Mouse (Mus musculus) forelimb bud, embryonic 11.5 days (tissue): ENCODE data around the gene Capzb.

ENCODE experiments used
- DNase-seq: peaks from one replicate; pipeline ENCODE4 v3.0.0-alpha.2; 2012; ENCODE audit warnings: low read depth, low spot score

Gene Capzb

DNA sequence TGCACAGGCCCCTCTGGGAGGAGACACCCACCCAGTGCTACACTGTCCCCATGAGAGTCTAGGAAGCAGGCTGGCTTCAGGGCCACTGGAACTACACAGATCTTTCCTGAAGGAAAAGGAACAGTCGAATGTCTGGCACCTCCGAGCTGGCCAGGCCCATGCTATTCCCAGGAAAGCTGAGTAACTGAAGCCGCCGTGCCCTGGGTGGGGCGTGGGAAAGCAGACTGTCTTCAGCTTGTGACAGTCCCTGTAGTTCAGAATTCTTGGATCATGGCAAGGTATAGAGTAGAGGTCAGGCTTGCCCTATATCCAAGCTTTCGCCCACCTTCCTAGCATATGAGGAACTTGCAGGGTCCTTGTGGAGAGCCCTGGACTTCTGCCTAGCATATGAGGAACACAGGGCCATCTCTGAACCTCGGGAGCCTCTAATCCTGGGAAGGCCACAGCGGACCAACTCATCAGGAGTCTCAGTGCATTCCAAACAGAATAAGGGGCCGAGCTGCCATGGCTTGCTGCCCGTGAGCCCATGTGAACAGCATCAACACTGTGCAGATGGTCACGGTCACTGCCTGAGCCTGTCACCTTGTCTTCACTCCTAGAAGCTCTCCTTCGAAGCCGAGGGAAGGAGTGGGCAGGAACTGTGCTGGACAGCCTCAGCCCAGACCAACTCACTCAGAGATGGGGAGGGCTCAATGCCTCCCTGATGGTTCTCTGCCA is 73.2 kb downstream of the Capzb start:
- no peak for DNase-seq

DNA sequence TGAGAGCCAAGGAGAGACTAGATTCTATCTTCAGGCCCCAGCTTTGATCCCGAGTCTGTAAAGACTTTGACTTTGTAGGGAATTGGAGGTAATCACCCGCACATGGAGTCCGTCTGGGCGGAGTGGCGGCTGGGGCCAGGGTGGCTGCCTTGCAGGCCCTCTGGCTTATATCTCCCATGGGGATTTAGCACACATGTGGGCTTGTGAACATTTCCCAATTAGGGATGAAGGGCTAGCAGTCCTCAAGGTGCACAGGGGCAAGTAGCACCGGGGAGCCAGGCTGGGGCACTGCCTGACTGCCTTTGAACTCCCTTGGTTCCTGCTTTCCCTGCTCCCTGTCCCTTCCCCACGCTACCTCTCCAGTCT is 73.8 kb downstream of the Capzb start:
- peak; percentile 60 for DNase-seq

DNA sequence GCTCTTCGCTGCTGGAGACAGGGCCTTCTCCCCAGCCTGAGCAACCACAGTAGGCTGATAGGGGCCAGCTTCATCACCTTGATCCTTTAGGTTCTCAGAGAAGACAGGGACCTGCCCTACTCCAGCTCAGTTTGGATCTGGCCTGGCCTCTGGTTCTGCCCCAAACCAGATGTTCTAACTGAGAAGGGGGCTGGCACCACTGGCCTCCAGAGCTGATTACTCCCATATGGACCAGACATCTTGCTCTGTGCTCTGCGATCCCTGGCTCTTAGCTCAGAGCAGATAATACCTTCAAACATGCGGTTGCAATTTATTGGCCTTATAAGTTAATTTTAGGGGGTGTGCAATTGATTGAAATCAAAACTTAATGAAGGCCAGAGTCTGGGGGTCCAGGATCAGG is 74.6 kb downstream of the Capzb start:
- DNase-seq: peak; percentile 67

DNA sequence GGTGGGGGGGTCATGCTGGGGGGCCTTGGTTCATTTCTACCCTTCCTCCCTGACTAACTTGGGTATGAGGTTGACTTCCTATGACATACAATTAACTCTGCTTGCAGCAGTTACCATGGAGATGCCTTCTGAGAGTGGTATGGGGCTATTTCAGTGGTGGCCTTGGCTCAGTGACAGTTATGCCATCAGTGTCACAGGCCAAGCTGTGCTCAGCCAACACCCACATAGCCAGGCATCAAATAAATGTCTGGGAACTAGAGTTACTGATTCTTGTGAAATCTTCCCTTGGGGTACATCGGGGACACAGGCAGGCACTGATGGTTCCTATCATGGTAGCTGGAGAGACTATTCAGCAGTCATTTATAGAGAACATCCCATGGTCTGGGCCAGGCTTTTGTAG is 75.5 kb downstream of the Capzb start:
- no peak for DNase-seq

DNA sequence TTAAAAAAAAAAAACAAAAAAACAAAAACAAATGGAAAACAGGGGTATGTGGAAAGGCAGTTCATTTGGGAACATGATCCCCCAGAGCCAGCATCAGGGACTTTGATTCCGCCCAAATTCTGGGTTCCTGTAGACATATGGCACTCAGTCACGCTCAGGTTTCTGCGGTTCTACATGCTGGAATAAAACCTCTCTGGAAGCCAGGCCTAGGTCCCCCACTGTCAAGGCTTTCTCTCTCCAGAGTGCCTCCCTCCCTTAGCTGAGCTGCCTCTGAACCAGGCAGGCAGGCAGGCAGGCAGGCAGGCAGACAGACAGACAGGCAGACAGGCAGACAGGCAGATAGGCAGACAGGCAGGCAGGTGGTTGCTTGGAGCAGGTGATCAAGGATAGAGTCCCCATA is 77.5 kb downstream of the Capzb start:
- no peak for DNase-seq

DNA sequence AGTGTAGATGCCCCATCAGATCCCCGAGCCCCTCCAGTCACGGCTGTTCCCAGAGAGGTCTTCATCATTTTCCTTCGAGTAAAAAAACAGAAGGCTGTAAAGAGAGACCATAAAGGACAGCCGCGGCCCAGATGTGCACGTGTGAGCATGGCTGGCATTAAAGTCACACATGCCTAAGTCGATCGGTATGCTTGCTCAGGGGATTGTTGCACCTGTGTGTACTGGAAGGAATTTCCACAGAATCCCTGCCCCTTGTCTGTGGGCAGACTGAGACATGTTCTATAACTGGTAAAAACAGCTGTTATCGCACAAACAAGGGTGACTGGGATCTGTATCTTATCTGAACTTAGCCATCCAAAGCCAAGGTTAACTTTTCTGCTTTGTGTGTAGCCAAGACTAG is 78.9 kb downstream of the Capzb start:
- peak; percentile 74 for DNase-seq

DNA sequence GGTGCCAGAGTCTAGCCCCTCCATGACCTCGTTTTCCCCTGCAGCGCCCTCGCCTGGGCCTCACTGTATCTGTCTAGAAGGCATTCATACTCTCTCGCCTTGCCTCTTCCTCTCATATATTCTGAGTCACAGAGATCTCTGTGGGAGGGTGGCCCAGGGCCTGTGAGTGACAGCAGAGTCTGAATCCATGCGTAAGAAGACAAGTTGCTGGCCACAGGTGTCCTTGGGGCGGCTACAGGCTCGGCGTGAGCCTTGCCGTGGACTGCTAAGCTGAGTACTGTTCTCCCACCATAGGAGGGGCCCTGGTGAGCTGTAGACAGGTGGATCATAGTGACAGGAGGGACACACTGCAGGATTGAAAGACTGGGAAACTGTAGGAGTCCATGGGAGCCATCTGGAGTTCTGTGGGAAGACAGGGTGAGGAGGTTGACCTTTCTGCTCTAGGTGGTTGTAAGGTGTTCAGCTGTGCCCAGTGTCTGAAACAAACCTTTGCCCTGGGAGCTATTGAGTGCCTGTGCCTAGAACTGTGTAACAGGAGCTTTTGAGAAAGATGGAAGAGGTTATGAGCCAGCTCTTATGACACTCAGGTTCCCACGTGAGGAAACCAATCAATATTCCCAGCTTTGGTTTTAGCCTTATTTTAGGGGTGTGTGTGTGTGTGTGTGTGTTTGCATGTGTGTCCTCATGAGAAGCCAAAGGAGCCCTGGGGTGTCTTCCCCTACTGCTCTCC is 80.4 kb downstream of the Capzb start:
- no peak for DNase-seq

DNA sequence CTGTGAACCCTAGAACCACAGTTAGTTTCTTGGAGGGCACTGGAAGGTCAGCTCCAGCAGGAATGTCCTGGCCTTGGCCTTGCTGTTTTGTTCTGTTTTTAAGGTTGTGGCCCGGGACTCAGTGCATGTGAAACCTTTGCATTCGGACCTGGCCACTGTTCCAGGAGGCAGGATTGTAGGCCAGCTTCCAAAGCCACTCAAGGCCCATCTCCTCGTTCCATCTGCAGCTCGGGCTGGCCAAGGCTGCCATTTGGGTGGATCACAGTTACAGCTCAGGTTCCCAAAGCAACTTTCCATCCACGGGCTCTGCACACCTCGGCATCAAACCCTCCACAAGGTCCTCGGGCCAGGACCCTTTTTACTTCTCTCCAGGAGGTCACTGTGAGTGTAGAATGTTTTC is 81.9 kb downstream of the Capzb start:
- DNase-seq: no peak

DNA sequence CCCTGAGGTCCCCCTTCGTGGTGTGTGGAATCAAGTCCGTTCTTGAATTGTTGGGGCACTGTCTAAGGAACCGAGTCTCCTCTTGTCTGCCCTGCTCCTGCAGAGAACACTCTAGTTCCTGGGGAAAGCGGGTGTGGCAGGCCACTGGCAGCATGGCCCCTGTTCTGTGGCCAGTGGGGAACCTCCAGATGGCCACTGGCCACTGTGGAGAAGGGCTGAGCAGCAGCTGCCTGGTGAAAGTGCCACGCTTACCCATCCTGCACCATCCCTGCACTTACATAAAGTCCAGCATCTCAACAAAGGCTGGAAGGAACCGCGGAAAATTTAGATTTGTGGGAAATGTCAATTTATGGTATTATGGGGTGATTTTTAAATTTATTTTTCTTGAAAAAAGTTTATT is 83.7 kb downstream of the Capzb start:
- DNase-seq: no peak

DNA sequence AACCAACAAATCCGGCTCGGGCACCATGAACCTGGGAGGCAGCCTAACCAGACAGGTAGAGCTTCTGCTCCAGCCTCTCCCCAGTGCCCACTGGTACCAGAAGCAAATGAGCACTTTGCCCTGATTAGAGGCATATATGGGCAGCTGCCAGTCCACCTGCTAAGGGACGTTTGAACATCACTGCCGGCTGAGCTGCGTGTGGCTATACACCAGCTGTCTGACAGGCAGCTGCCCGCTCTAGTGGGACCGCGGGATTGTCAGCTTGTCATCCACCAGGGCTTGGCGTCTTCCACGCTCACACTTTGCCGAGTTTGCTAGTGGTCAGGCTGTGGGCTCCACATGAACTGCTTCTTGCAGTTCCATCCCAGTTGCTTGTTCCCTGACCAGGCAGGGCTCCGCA is 87.8 kb downstream of the Capzb start:
- no peak for DNase-seq

DNA sequence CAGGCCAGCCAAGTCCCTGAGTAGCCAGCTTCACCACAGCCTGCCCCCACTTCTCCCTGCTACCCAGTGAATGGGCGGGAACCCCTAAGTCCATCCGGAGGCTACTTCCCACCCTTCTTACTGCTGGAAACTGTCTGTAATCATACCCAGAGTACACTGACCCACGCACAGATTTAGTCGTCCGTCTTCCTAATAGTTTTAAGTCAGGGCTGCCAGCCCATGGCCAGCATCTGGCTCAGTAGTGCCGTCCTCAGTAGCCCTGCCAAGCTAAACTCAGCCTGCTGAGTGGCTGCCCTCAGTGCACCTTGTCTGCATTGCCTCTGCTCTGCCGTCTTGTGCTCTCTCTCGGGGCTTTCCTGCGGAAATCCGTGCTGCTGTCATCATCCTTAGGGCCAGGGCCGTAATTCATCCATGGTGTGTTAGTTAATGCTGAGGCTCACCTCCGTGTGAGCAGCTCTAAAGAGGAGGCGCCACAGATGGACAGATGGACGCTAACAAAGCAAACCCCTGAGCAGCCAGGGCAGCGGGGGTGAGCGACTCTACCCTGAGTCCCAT is 89.2 kb downstream of the Capzb start:
- no peak for DNase-seq

DNA sequence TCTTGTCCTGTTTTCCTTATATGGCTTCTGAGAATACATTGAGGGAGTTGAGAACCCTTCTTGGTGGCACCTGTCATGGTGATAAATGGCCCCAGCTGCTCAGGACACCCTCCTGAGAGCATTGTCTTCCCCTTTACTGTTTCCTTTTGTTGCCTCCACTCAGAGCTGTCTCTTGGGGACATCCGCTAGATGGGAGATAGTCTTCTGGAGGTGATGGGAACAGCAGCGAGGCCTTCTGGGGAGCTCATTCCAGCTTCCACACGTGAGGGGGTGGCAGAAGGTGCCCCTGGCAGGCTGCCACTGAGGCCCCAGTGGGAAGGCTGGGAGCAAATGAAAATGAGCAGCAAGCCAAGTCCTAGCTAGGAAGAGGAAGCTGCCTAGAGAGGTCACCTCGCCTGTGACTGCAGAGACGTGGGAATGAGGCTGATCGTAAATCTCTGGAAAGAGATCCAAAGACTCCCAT is 90.3 kb downstream of the Capzb start:
- DNase-seq: no peak

DNA sequence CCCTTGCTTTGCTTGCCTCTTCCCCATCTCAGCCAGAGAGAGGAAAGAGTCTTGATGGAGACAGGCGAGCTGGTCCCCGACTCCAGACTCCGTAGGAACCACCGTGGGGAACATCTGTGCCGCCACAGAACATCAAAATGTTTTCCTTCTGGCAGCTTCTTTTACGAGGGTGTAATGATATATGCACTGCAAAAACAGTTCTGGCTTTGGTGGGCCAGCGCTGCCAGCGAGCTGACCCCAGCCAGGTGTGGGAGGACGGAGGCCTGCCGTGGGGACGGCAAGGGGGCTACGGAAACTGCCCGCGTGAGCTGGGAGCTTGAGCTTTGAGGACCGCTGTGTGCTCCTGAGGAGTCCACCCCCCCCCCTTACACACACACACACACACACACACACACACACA is 92.2 kb downstream of the Capzb start:
- DNase-seq: peak; percentile 60

DNA sequence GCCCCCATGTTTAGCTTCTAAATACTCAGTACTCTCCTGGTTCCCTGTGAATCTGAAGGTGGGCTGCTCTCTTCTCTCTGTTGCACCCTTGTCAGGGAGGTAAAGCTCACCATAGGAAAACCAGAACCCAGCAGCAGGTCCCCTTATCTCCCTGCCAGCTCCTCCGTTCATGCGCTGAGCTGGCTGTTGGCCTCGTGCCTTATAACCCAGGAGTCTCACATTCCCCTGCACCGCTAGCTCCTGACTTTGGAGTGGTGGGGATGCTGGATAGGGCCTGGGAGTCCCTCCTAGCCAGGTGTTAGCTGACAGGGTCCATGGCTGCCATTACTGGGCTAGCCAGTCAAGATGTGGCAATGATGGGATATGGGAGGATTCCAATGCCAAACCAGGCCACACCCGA is 93.5 kb downstream of the Capzb start:
- DNase-seq: no peak

DNA sequence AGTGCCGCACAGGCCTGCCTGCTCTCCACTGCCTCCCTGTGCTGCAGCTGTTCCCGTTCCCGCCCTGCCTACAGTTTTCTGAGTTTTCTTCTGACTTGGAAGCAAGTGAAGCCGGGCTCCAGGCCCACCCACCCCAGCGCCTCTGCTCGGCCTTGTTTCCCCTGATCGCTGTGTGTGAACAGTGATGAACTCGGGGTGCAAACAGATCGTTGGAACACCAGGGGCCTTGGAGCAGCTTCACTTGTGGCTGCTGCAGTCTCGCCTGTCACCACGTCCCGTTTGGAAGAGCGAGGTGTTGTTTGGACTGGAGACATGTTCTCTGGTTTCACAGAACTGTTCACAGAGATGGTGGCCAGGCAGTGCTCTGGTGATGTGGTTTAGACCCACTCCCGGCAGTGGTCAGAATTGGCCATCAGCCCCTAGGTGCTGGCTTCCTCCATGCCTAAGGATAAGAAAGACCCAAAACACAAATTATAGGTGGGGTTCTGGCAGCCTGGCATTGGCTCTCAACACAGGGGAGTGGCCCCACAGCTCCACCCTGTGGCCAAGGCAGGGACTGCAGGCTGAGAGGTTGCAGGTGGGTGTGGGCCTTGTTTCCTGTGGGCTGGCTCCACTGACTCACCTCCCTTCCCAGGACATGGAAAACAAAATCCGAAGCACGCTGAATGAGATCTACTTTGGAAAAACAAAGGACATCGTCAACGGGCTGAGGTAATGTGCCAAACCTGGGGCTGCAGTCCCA is 94.6 kb downstream of the Capzb start:
- DNase-seq: peak; percentile 74

DNA sequence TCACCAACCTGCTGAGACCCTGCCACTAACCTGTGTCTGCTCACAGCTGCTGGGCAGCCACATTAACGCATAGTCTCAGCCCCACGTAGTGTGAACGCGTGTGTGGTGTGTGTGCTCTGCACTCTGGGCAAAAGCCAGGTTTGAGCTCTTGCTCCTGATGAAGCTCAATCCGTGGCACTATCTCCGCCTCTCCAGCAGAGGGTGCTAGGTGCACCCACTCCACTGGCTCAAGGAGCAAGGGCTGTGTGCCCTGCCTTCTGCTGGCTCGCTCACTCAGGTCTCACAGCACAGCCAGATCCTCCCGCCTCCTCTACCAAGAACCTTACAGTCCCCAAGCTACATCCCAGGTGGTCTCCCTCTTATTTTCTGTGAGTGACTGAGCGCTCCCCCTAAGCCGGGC is 96.3 kb downstream of the Capzb start:
- peak; percentile 72 for DNase-seq

DNA sequence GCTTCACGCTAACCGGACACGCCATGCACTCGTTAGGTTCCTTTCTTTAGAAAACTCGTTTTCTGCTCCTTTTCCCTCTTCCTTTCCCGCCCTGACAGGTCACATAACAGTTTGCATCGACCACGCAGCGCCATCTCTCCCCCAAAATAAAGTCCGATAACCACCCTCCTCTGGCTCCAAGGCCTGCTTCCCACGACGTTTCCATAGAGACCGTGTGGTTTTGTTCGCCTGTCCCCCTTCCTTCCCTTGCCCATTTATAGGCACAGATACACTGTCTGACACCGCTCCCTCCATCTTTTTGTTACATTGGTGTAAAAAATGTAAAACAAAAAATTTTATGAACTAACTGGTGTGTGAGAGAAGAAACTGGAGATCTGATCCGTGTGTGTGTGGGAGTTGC is 98.4 kb downstream of the Capzb start:
- no peak for DNase-seq

DNA sequence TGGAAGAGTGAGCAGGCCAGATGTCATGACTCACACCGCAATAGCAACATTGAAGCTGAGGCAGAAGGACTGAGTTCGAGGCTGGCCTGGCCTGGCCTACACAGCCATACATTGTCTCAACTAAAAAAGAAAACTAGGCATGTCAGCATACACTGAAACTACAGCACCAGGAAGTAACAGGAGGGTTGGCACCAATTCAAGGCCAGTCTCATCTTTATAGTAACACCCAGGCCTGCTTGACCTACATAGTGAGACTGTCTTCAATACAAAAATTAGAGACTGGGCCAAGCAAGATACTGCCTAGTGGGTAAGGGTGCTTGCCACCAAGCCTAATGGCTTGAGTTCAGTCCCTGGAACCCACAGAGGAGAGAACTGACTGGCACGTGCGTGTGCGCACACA is 99.3 kb downstream of the Capzb start:
- DNase-seq: no peak

DNA sequence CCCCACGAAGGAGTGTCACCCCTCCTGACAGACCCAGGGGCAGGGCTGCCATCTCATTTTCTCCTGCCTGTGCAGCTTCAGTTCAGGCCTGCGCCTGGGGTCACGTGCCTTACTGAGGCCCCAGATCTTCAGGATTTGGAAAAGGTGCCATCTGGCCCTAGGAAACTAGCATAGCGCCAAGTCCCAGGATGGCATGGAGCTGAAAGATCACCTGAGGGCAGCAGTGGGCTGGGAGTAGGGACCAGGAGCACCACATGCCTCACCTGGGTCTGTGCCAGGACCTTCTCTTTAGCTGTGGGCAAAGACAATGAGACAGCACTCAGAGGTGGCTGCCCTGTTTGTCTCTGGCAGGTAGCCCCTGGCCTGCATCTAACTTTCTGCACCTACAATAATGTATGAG is 104.9 kb downstream of the Capzb start:
- DNase-seq: no peak

DNA sequence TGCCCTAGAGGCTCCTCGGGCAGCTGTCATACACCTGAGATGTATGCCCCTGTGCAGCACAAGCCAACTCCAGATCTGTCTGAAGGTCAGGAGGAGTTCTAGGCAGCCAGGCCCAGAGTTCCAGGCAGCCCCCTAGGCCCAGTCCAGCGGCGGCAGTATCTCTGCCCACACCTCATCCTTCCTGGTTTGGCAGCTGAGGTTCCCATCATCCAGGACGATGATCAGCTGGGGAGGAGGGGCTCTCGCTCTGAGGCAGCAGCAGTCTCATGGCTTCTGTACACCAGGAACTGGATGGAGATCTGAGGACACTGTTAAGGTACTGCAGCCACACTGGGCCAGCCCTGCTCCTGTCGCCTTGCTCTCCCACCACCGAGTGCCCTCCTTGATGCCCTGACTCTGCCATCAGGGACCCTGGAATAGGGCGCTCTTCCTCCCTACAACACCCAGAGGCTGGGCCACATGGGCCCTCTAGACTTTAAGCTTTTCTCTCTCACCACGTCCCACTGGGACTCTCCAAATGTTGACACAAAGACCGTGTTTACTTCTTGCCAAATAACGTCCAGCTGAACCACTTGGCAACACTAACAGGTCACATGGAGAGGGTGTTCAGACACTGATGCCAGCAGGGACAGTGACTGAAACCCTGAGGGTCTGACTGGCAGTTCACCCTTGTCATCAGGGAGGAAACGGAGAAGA is 106.1 kb downstream of the Capzb start:
- no peak for DNase-seq

DNA sequence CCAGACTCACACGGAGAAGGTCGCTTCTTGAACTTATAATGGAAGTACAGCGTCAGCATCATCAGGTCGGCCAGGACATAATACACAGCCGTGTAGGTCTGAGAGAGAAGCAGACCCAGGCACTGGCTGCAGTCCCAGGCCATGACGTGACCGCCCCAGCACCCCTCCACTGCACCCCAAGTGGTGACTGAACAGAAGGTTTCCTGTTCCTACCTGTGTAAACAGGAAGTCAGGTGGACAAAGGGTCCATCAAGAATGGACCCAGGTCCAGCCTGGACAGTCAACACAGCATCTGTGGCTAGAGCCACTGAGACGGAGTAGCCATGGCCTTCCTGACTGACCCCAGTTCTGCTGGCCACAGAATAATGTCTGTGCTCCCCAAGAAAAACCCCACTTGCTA is 109.1 kb downstream of the Capzb start:
- DNase-seq: no peak

DNA sequence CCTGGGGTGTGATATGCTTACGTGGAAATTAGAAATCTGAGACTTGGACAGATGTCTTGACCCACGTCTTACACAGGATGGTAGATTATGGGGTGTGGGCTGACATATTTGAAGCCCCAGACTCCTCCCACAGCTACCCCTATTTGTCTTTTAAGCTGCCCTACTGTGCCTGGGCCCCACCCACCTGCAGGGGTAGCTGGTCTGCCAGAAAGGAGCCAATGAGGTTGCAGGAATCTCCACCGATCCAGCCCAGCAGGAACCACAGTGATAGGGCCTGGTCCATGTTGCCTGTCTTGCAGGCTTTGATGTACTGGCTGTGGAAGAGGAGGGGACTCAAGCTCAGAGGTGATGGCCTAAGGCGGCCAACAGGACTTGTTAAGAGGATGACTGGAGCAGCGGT is 109.5 kb downstream of the Capzb start:
- DNase-seq: no peak
